Mouse (Mus musculus) spleen, adult 2 months (tissue): ENCODE data around the gene Tmem9b.

Experiments used
- CTCF ChIP-seq: fragments of 200-500 bp; IDR thresholded peaks from 2 replicates; pipeline ENCODE4 v1.5.1; 2011; ENCODE audit warnings: mild to moderate bottlenecking, inconsistent platforms; ENCODE audit not compliant: insufficient read depth, insufficient read length, insufficient replicate concordance; ENCODE audit errors: extremely low read depth
- POLR2A ChIP-seq: fragments of 200-500 bp; IDR thresholded peaks from 2 replicates; pipeline ENCODE4 v1.6.1; 2011; ENCODE audit warnings: low read depth, low read length, inconsistent platforms

- no peak for TF ChIP-seq POLR2A
- no peak for TF ChIP-seq CTCF
Observed at GRCm38 (mm10) chr7:109772251-109772650, 19.6 kb upstream of the Tmem9b start.
